22 mouse cellular contexts compared by ENCODE assay signal in the genomic region with DNA sequence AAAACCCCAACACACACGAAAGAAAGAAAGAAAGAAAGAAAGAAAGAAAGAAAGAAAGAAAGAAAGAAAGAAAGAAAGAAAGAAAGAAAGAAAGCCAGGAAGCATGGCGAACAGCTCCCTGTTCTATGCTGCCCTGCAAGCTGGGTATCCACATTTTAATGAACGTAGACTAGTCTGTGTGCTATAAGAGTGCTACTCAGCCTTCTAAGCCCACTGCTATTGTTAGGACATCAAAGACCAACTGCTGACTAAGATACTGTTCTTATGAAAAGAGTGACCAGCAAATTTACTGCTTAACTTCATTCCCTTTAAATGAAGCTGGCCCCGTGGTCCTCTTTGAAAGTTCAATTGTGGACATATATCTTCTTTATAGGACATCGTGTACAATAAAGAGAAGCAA. TPM values are rescaled to one million over a fixed set of nuclear protein-coding genes. Genes with fewer than 3 reads are reported as not detected.
DNase-seq lines count a peak whose midpoint lies in the region; ATAC-seq lines count a peak whose summit lies in the region.
"Had no signal": no experiment of that assay in that cellular context is flagged by ENCODE, and none has a peak within 500 bp of the region (broad histone marks: within the 10 kb centered on the region; RNA-seq: fewer than 3 reads in every experiment).

No protein-coding gene starts in this region.

- no peak overlapping the region for H3K4me2 ChIP-seq in neural tube, embryonic 12.5 days (replicated peaks)
- no peak overlapping the region for H3K4me2 ChIP-seq in neural tube, embryonic 15.5 days
- H3K4me2 ChIP-seq in midbrain, embryonic 15.5 days: no peak overlapping the region
- H3K4me2 ChIP-seq: embryonic facial prominence, embryonic 13.5 days; embryonic facial prominence, embryonic 15.5 days; forebrain, embryonic 12.5 days had no signal

- no peak overlapping the region for H3K4me3 ChIP-seq in neural tube, embryonic 12.5 days
- no peak overlapping the region for H3K4me3 ChIP-seq in neural tube, embryonic 15.5 days (replicated peaks)
- H3K4me3 ChIP-seq in midbrain, embryonic 15.5 days: no peak overlapping the region
- H3K4me3 ChIP-seq: embryonic facial prominence, embryonic 13.5 days; embryonic facial prominence, embryonic 15.5 days; erythroblast, embryonic 14.5 days; forebrain, embryonic 10.5 days; forebrain, embryonic 12.5 days had no signal

- WGBS in neural tube, embryonic 12.5 days: 23% methylated on average over 5 of the region's 5 CpGs
- WGBS in neural tube, embryonic 15.5 days: 19% methylated on average over 5 of the region's 5 CpGs
- 58% methylated on average over 5 of the region's 5 CpGs for WGBS in midbrain, embryonic 15.5 days

- H3K27ac ChIP-seq in neural tube, embryonic 12.5 days: no peak overlapping the region
- H3K27ac ChIP-seq in neural tube, embryonic 15.5 days (replicated peaks): no peak overlapping the region
- H3K27ac ChIP-seq in midbrain, embryonic 15.5 days: no peak overlapping the region
- H3K27ac ChIP-seq: embryonic facial prominence, embryonic 13.5 days; embryonic facial prominence, embryonic 15.5 days; forebrain, embryonic 10.5 days; forebrain, embryonic 12.5 days had no signal

- no peaks in the 10 kb centered on the region for H3K27me3 ChIP-seq in neural tube, embryonic 12.5 days (replicated peaks)
- 0 out of 2 replicates have a peak, but pooled peaks cover 2% of the 10 kb centered on the region for H3K27me3 ChIP-seq in neural tube, embryonic 15.5 days (replicated peaks)
- no peaks in the 10 kb centered on the region for H3K27me3 ChIP-seq in midbrain, embryonic 15.5 days (replicated peaks)
- H3K27me3 ChIP-seq: embryonic facial prominence, embryonic 13.5 days; embryonic facial prominence, embryonic 15.5 days; forebrain, embryonic 12.5 days had no signal

- H3K9ac ChIP-seq in neural tube, embryonic 12.5 days: no peak overlapping the region
- H3K9ac ChIP-seq in neural tube, embryonic 15.5 days (replicated peaks): no peak overlapping the region
- no peak overlapping the region for H3K9ac ChIP-seq in midbrain, embryonic 15.5 days
- H3K9ac ChIP-seq: embryonic facial prominence, embryonic 13.5 days; embryonic facial prominence, embryonic 15.5 days; forebrain, embryonic 12.5 days had no signal

- H3K4me1 ChIP-seq in neural tube, embryonic 12.5 days: no peaks in the 10 kb centered on the region
- no peaks in the 10 kb centered on the region for H3K4me1 ChIP-seq in neural tube, embryonic 15.5 days
- H3K4me1 ChIP-seq in midbrain, embryonic 15.5 days: no peaks in the 10 kb centered on the region
- H3K4me1 ChIP-seq: forebrain, embryonic 12.5 days had no signal

- H3K9me3 ChIP-seq in neural tube, embryonic 12.5 days: no peaks in the 10 kb centered on the region
- no peaks in the 10 kb centered on the region for H3K9me3 ChIP-seq in neural tube, embryonic 15.5 days (replicated peaks)
- H3K9me3 ChIP-seq in midbrain, embryonic 15.5 days: no peaks in the 10 kb centered on the region
- H3K9me3 ChIP-seq: embryonic facial prominence, embryonic 13.5 days; embryonic facial prominence, embryonic 15.5 days; forebrain, embryonic 10.5 days; forebrain, embryonic 12.5 days had no signal

- ATAC-seq in neural tube, embryonic 12.5 days (ENCODE audit: low FRiP score, low read depth): peak; percentile 75; the same call in 1 of the 2 replicates
- ATAC-seq in neural tube, embryonic 15.5 days (ENCODE audit: low FRiP score): peak; percentile 73
- no peak for ATAC-seq in midbrain, embryonic 15.5 days (replicated peaks)
- ATAC-seq: forebrain, embryonic 14.5 days; forebrain, embryonic 16.5 days had no signal

- DNase-seq in mesoderm, embryonic 11.5 days (ENCODE audit: low read depth, low spot score): peak; percentile 30
- DNase-seq in kidney, postnatal 25 days: no peak
- DNase-seq: adrenal gland, adult 2 months; adrenal gland, postnatal 10 days; adrenal gland, postnatal 25 days; cerebellum, adult 11 months; cerebellum, adult 18-20 months; cerebellum, adult 8-10 months; cerebellum, adult 9-11 months; cerebellum, postnatal 14 days; cerebellum, postnatal 36 days; embryo, embryonic 11 days had no signal

- H3K36me3 ChIP-seq in neural tube, embryonic 12.5 days: no peaks in the 10 kb centered on the region
- no peaks in the 10 kb centered on the region for H3K36me3 ChIP-seq in neural tube, embryonic 15.5 days
- H3K36me3 ChIP-seq in midbrain, embryonic 15.5 days (replicated peaks): no peaks in the 10 kb centered on the region
- H3K36me3 ChIP-seq: embryonic facial prominence, embryonic 13.5 days; embryonic facial prominence, embryonic 15.5 days; forebrain, embryonic 10.5 days; forebrain, embryonic 12.5 days had no signal

RNA-seq across cellular contexts. Expression of gene Ism1, which starts 16.7 kb away (rescaled TPM):
- polyA plus RNA-seq in neural tube, embryonic 12.5 days (2016; fragmentation: Nextera tagmentation; extraction: Ambion mirVana): 1.9 and 2.2 TPM in 2 replicates
- polyA plus RNA-seq in neural tube, embryonic 15.5 days (2015; fragmentation: Nextera tagmentation; extraction: Ambion mirVana): 0.88 and 1.0 TPM in 2 replicates
- polyA plus RNA-seq in midbrain, embryonic 15.5 days (2015; fragmentation: Nextera tagmentation; extraction: Ambion mirVana): 0.41 and 0.72 TPM in 2 replicates
- polyA plus RNA-seq: erythroblast, embryonic 14.5 days had no signal
